Mouse (Mus musculus) cerebellum, adult 2 months (tissue): ENCODE measurements around the gene Vps41.

Experiments used
- CTCF ChIP-seq: fragments of 200-500 bp; IDR thresholded peaks from 2 replicates; pipeline ENCODE4 v1.5.1; 2011; ENCODE audit warnings: low read depth, mild to moderate bottlenecking, control low read depth, low read length, moderate library complexity, borderline replicate concordance; ENCODE audit not compliant: insufficient read depth
- POLR2A ChIP-seq: fragments of 200-500 bp; IDR thresholded peaks from 2 replicates; pipeline ENCODE4 v1.6.1; 2011; ENCODE audit warnings: low read length, control low read depth, borderline replicate concordance; ENCODE audit not compliant: insufficient read depth

DNA sequence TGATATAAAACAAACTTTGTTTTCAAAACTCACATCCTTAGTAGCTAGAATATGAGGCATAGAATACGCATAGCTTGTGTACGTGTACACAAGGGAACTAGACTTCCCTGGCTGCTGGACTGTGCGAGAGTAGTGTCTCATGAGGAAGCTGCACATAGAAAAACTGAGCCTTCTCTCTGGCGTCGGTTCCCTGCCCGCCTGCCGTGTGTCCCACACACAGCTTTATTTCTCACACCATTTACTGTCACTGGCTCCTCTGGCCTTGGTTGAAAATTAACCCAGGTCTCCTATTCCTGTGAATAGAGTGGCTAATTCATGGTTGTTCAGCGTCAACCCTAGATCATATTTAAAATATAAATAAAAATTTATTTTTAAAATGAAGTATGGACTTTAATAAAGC is 135.6 kb downstream of the Vps41 start:
- TF ChIP-seq POLR2A (no peak), CTCF (no peak)
